23 mouse cellular contexts compared by ENCODE assay signal in genomic region chr6:51548757-51549156, GRCm38 (mm10).
"Had no signal": no experiment of that assay in that cellular context is flagged by ENCODE, and none has a peak within 500 bp of the region (broad histone marks: within the 10 kb centered on the region; RNA-seq: fewer than 3 reads in every experiment).

No protein-coding gene starts in this region.

- H3K4me2 ChIP-seq: lung, embryonic 15.5 days; midbrain, embryonic 11.5 days; midbrain, embryonic 13.5 days; midbrain, embryonic 15.5 days; neural tube, embryonic 13.5 days; neural tube, embryonic 15.5 days; stomach, embryonic 15.5 days had no signal

- DNase-seq: liver, postnatal 0 days; lung, adult 2 months; lung, postnatal 14 days; lung, postnatal 36 days; retina, postnatal 1 day; right cerebral cortex, adult 18-20 months; right cerebral cortex, postnatal 25 days; right cerebral cortex, postnatal 4 days; spleen, adult 18-20 months; thymus, adult 18-20 months; thymus, postnatal 14 days; thymus, postnatal 36 days had no signal

- H3K4me1 ChIP-seq: midbrain, embryonic 15.5 days; stomach, embryonic 15.5 days had no signal

- H3K27ac ChIP-seq: lung, embryonic 15.5 days; macrophage; midbrain, embryonic 13.5 days; midbrain, embryonic 15.5 days; neural tube, embryonic 13.5 days; neural tube, embryonic 15.5 days; stomach, embryonic 15.5 days; stomach, postnatal 0 days had no signal

- H3K9me3 ChIP-seq: lung, embryonic 15.5 days; midbrain, embryonic 13.5 days; midbrain, embryonic 15.5 days; neural tube, embryonic 13.5 days; neural tube, embryonic 15.5 days; stomach, embryonic 15.5 days had no signal

- H3K9ac ChIP-seq: liver, postnatal 0 days; lung, embryonic 15.5 days; midbrain, embryonic 13.5 days; midbrain, embryonic 15.5 days; neural tube, embryonic 13.5 days; neural tube, embryonic 15.5 days; stomach, embryonic 15.5 days had no signal

- H3K27me3 ChIP-seq: lung, embryonic 15.5 days; megakaryocyte, embryonic 14.5 days; midbrain, embryonic 13.5 days; midbrain, embryonic 15.5 days; neural tube, embryonic 13.5 days; neural tube, embryonic 15.5 days; stomach, embryonic 15.5 days had no signal

- ATAC-seq: liver, postnatal 0 days; lung, postnatal 0 days; midbrain, embryonic 13.5 days; midbrain, embryonic 15.5 days had no signal

- H3K4me3 ChIP-seq: lung, embryonic 15.5 days; megakaryocyte, embryonic 14.5 days; midbrain, embryonic 13.5 days; midbrain, embryonic 15.5 days; neural tube, embryonic 13.5 days; neural tube, embryonic 15.5 days; stomach, embryonic 15.5 days had no signal

- H3K36me3 ChIP-seq: lung, embryonic 15.5 days; midbrain, embryonic 15.5 days; neural tube, embryonic 15.5 days; stomach, embryonic 15.5 days had no signal
